Mouse (Mus musculus) intestine, embryonic 15.5 days (tissue): Measurements from ENCODE around the gene Zfp422. TPM values are rescaled to one million over a fixed set of nuclear protein-coding genes. Genes with fewer than 3 reads are reported as not detected.
"Not testable (repeated sequence)": the region's sequence is repeated elsewhere in the genome, so short reads cannot be mapped to it uniquely, and the experiment has no call there.

Source experiments
- ATAC-seq: fragments of 200-750 bp; cut with Nextera tagmentation; 2 replicates; pipeline ENCODE4 v1.8.0; 2017; ENCODE audit warnings: moderate TSS enrichment, moderate library complexity
- H3K27ac ChIP-seq: fragments of 300-500 bp; sonication (generic); 2 replicates; pipeline ENCODE4 v1.5.1; 2015; ENCODE audit warnings: mild to moderate bottlenecking, inconsistent platforms
- H3K27me3 ChIP-seq: fragments of 300-500 bp; sonication (generic); replicated peaks from 2 replicates; pipeline ENCODE4 v1.6.1; 2015; ENCODE audit warnings: inconsistent platforms
- H3K36me3 ChIP-seq: fragments of 300-500 bp; sonication (generic); 2 replicates; pipeline ENCODE4 v1.6.1; 2015; ENCODE audit warnings: inconsistent platforms
- H3K4me1 ChIP-seq: fragments of 300-500 bp; sonication (generic); replicated peaks from 2 replicates; pipeline ENCODE4 v1.6.1; 2015; ENCODE audit warnings: inconsistent platforms
- H3K4me2 ChIP-seq: fragments of 300-500 bp; sonication (generic); replicated peaks from 2 replicates; pipeline ENCODE4 v1.6.1; 2015; ENCODE audit warnings: mild to moderate bottlenecking, inconsistent platforms
- H3K4me3 ChIP-seq: fragments of 300-500 bp; sonication (generic); replicated peaks from 2 replicates; pipeline ENCODE4 v1.5.1; 2015; ENCODE audit warnings: inconsistent platforms
- H3K9ac ChIP-seq: fragments of 300-500 bp; sonication (generic); 2 replicates; pipeline ENCODE4 v1.6.1; 2015; ENCODE audit warnings: inconsistent platforms
- H3K9me3 ChIP-seq: fragments of 300-500 bp; sonication (generic); 2 replicates; pipeline ENCODE4 v1.6.1; 2016; ENCODE audit warnings: inconsistent platforms
- WGBS: fragments of 180-500 bp; shearing (Covaris S2); methylation state at CpG from one replicate; pipeline ENCODE4 v1.1.7; 2015; 5-methylcytosine and 5-hydroxymethylcytosine counted together
- polyA plus RNA-seq: library from polyadenylated mRNA; unstranded; fragments of >200 nt; fragmentation: Nextera tagmentation; extraction: Ambion mirVana; gene quantifications from 2 replicates; pipeline ENCODE4 v1.2.1, GENCODE M21; 2015

Gene Zfp422
- polyA plus RNA-seq, 1 experiment from 2014 or later = 126 TPM

- Histone ChIP-seq H3K9ac (no peak overlapping the region), H3K4me2 (no peak overlapping the region), H3K9me3 (no peaks in the 10 kb centered on the region), H3K36me3 (peaks cover 3% of the 10 kb centered on the region; the same call in 1 of the 2 replicates), H3K4me3 (no peak overlapping the region), H3K4me1 (no peaks in the 10 kb centered on the region), H3K27ac (no peak overlapping the region), H3K27me3 (no peaks in the 10 kb centered on the region)
- no peak for ATAC-seq
- WGBS = 56% methylated on average over 8 of the region's 8 CpGs
Observed at GRCm38 (mm10) chr6:116621318-116622023, 7.3 kb downstream of the Zfp422 start.

- Histone ChIP-seq H3K27ac (no peak overlapping the region), H3K9ac (no peak overlapping the region), H3K36me3 (no peaks in the 10 kb centered on the region), H3K27me3 (no peaks in the 10 kb centered on the region), H3K4me1 (no peaks in the 10 kb centered on the region), H3K9me3 (no peaks in the 10 kb centered on the region), H3K4me3 (no peak overlapping the region), H3K4me2 (no peak overlapping the region)
- peak; percentile 25; the same call in 1 of the 2 replicates for ATAC-seq
Observed at GRCm38 (mm10) chr6:116618073-116618472, 10.7 kb downstream of the Zfp422 start.

DNA sequence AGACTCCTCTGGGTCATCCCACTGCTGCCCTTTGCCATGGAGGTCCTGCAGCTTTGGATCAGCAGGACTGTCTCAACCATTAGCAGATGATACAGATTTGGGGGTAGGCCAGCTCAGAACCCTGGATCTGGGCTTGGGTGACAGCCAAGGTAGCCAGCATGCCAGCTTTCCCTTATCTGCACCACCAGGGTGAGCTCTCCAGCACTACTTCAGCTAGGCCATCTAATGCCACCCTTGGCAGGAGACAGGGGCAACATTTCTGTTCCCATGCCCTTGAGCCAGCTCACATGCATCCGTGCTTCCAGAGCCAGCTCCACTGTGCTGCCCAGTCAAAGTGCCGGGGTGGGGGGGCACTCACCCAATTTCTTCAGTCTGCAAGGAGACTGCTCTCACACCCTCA, 13.1 kb downstream of the Zfp422 start:
- no peak for ATAC-seq
- no peaks in the 10 kb centered on the region for H3K27me3 ChIP-seq
- 79% methylated on average over 2 of the region's 2 CpGs for WGBS
- no peak overlapping the region for H3K4me3 ChIP-seq
- no peak overlapping the region for H3K27ac ChIP-seq
- no peaks in the 10 kb centered on the region for H3K36me3 ChIP-seq
- no peak overlapping the region for H3K9ac ChIP-seq
- H3K4me2 ChIP-seq = no peak overlapping the region
- no peaks in the 10 kb centered on the region for H3K9me3 ChIP-seq
- H3K4me1 ChIP-seq = no peaks in the 10 kb centered on the region

DNA sequence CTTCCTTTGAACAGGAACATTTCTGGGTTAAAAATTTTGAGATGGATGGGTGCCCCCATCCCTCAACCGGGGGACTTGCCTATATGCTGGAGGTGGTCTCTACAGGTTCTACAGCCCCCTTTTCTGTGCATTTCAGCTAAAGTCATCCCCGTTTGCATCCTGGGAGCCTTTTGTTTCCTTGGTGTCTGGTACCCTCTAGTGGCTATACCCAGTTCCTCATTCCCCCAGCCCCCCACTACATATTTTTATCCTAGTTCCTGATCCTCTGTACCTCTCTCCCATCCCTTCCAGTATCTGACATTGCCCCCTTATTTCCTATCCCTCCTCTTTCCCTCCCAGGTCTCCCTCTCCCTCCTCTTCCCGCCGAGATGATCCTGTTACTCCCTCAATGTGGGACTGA, 21.6 kb downstream of the Zfp422 start:
- ATAC-seq = no peak
- no peaks in the 10 kb centered on the region for H3K27me3 ChIP-seq
- no peak overlapping the region for H3K4me3 ChIP-seq
- WGBS = 42% methylated on average over 4 of the region's 4 CpGs
- no peak overlapping the region for H3K9ac ChIP-seq
- no peaks in the 10 kb centered on the region for H3K4me1 ChIP-seq
- H3K9me3 ChIP-seq = no peaks in the 10 kb centered on the region
- no peaks in the 10 kb centered on the region for H3K36me3 ChIP-seq
- no peak overlapping the region for H3K27ac ChIP-seq
- no peak overlapping the region for H3K4me2 ChIP-seq

DNA sequence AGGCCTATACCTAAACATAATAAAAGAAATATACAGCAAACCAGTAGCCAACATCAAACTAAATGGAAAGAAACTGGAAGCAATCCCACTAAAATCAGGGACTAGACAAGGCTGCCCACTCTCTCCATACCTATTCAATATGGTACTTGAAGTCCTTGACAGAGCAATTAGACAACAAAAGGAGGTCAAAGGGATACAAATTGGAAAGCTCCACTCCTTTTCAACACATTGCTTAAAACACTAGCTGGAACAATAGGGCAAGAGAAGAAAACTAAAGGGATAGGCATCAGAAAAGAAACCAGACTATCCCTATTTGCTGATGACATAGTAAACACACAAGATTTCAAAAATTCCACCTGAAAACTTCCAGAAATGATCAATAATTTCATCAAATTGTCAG, 27.8 kb downstream of the Zfp422 start:
- H3K9ac ChIP-seq, H3K27me3 ChIP-seq, H3K4me2 ChIP-seq, H3K36me3 ChIP-seq, ATAC-seq, H3K4me3 ChIP-seq, H3K4me1 ChIP-seq, H3K9me3 ChIP-seq, H3K27ac ChIP-seq: not testable (repeated sequence)

DNA sequence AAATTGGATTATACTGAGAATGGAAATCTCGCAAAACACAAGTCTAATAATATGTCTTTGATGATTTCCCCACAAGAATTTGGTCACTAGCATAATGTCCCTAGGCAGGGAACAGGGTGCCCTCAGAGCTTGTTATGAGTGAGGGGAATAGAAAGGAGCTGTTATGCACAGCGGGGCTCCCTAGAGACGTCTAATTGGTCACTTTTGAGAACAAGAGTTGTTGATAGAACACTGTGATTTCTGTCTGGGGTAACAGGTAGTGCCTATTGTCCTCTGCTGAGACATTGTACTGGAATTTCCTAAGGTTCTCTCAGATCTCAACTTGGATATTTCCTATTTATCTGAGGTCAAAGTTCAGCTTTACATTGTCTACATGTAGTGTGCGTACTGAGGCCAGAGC, 44.7 kb downstream of the Zfp422 start, which contains the start of gene Olfr215:
Olfr215 (minus strand) TSS at position 101 of the 400 bp plus-strand sequence.
- 75% methylated on average over 4 of the region's 4 CpGs for WGBS
- ATAC-seq = no peak
- no peak within 1 kb of the TSS for H3K9ac ChIP-seq
- H3K4me2 ChIP-seq = no peak within 1 kb of the TSS
- H3K36me3 ChIP-seq = no peaks in the 10 kb centered on the region
- no peaks in the 10 kb centered on the region for H3K4me1 ChIP-seq
- H3K27me3 ChIP-seq = no peaks in the 10 kb centered on the region
- no peaks in the 10 kb centered on the region for H3K9me3 ChIP-seq
- H3K27ac ChIP-seq = no peak within 1 kb of the TSS
- no peak within 1 kb of the TSS for H3K4me3 ChIP-seq

Other genes with a start within 250 kb of the Zfp422 start
- 1.4 and 4.0 TPM in 2 replicates for gene Alox5, start 167.8 kb downstream of the Zfp422 start, polyA plus RNA-seq
- gene Olfr211, start 139.9 kb downstream of the Zfp422 start, polyA plus RNA-seq = not detected in 2 replicates
- gene Olfr212, start 122.5 kb downstream of the Zfp422 start, polyA plus RNA-seq = not detected in 2 replicates
- gene Olfr213, start 90.5 kb downstream of the Zfp422 start, polyA plus RNA-seq = not detected in 2 replicates
- 0.40 and 0.65 TPM in 2 replicates for gene Gm5580, start 77.9 kb downstream of the Zfp422 start, polyA plus RNA-seq
- not detected in 2 replicates for gene Olfr214, start 74.8 kb downstream of the Zfp422 start, polyA plus RNA-seq
- gene Olfr215, start 44.8 kb downstream of the Zfp422 start, polyA plus RNA-seq = not detected in 2 replicates
- 25.6 and 28.0 TPM in 2 replicates for gene Depp1, start 21.6 kb upstream of the Zfp422 start, polyA plus RNA-seq
- gene Rassf4, start 45.0 kb upstream of the Zfp422 start, polyA plus RNA-seq = 9.9 and 11.3 TPM in 2 replicates
- 0.01 and 0.11 TPM in 2 replicates for gene Tmem72, start 87.9 kb upstream of the Zfp422 start, polyA plus RNA-seq